Mouse (Mus musculus): ENCODE measurements around the gene Mrpl49.

Gene Mrpl49

GRCm38 (mm10) chr19:6057313-6058096 lies at the start of gene Mrpl49, which contains the start of gene Fau:
Mrpl49 (minus strand) TSS chr19:6057785.
Fau (plus strand) TSS chr19:6057844.
- peak; percentile 100 for DNase-seq

GRCm38 (mm10) chr19:6105586-6105985 lies 48.0 kb upstream of the Mrpl49 start, which contains the start of gene Naaladl1:
Naaladl1 (plus strand) TSS chr19:6105782.
- DNase-seq, result no peak

- no peak for DNase-seq
Measured at GRCm38 (mm10) chr19:6104476-6104875, 46.9 kb upstream of the Mrpl49 start.

- DNase-seq, result no peak
Measured at GRCm38 (mm10) chr19:6102169-6102853, 44.7 kb upstream of the Mrpl49 start.

- DNase-seq, result no peak
Measured at GRCm38 (mm10) chr19:6101186-6101585, 43.6 kb upstream of the Mrpl49 start.

GRCm38 (mm10) chr19:6097847-6098246 lies 40.3 kb upstream of the Mrpl49 start:
- DNase-seq, result no peak

- no peak for DNase-seq
Measured at GRCm38 (mm10) chr19:6094119-6094518, 36.5 kb upstream of the Mrpl49 start, which contains the start of gene AC131692.1. AC131692.1 (plus strand) TSS chr19:6094419.

- no peak for DNase-seq
Measured at GRCm38 (mm10) chr19:6088841-6089240, 31.3 kb upstream of the Mrpl49 start.

GRCm38 (mm10) chr19:6085417-6085879 lies 27.9 kb upstream of the Mrpl49 start:
- peak; percentile 65 to 71 for DNase-seq

GRCm38 (mm10) chr19:6084478-6085248 lies 27.1 kb upstream of the Mrpl49 start, which contains the start of the genes Zfpl1 and Cdca5:
Zfpl1 (minus strand) TSS chr19:6084956.
Cdca5 (plus strand) TSS chr19:6084983.
- DNase-seq, result peak; percentile 98

- no peak for DNase-seq
Measured at GRCm38 (mm10) chr19:6082156-6082555, 24.6 kb upstream of the Mrpl49 start, which contains the start of gene Gm28374. Gm28374 (minus strand) TSS chr19:6082256.

- DNase-seq, result no peak
Measured at GRCm38 (mm10) chr19:6079983-6080480, 22.4 kb upstream of the Mrpl49 start, which contains the start of gene Tmem262. Tmem262 (plus strand) TSS chr19:6080033.

GRCm38 (mm10) chr19:6076564-6077393 lies 19.2 kb upstream of the Mrpl49 start, which contains the start of gene Vps51:
Vps51 (minus strand) TSS chr19:6077231.
- DNase-seq, result peak; percentile 86 to 90

GRCm38 (mm10) chr19:6073889-6074288 lies 16.3 kb upstream of the Mrpl49 start:
- DNase-seq, result no peak

GRCm38 (mm10) chr19:6071261-6071660 lies 13.7 kb upstream of the Mrpl49 start:
- DNase-seq, result no peak

- DNase-seq, result peak; percentile 65 to 68
Measured at GRCm38 (mm10) chr19:6070571-6071250, 13.1 kb upstream of the Mrpl49 start.

GRCm38 (mm10) chr19:6069851-6070250 lies 12.3 kb upstream of the Mrpl49 start:
- DNase-seq, result no peak

- DNase-seq, result no peak
Measured at GRCm38 (mm10) chr19:6068951-6069350, 11.4 kb upstream of the Mrpl49 start.

- DNase-seq, result peak; percentile 91 to 95
Measured at GRCm38 (mm10) chr19:6067724-6068415, 10.3 kb upstream of the Mrpl49 start, which contains the start of gene Tm7sf2. Tm7sf2 (minus strand) TSS chr19:6068373.

All from cerebellum, postnatal 10 days (tissue).